Mouse (Mus musculus): ENCODE results near the gene Galnt9. TPM values are rescaled to one million over a fixed set of nuclear protein-coding genes. Genes with fewer than 3 reads are reported as not detected.

Galnt9 gene
- polyA plus RNA-seq, 1 experiment from 2014 or later = 19.4 TPM

DNA sequence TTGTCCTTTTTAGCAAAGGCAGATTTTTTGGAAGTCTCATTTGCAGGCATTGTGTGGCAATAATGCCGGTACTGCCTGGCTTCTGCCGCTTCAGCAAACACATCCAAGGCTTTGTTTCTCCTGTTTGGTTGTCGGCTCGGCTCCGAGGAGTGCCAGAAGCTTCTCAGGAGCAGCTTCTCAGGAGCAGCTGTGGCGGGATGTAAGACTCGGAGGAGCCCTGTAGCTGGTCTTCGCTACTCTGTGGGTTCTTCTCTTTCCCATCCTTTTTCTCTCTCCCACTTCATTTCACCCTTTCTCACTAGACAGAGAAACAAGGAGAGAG, 37.9 kb upstream of the Galnt9 start:
- Histone ChIP-seq H3K9ac (replicated peaks; ENCODE audit: low read length) (no peak overlapping the region), H3K4me3 (replicated peaks; ENCODE audit: low read depth, low read length) (no peak overlapping the region), H3K27me3 (ENCODE audit: control insufficient read depth, insufficient read depth, low read length) (no peaks in the 10 kb centered on the region), H3K9me3 (ENCODE audit: control insufficient read depth, low read length) (no peaks in the 10 kb centered on the region), H3K4me1 (ENCODE audit: control insufficient read depth, insufficient read depth, low read length) (no peaks in the 10 kb centered on the region; the same call in 1 of the 2 replicates), H3K36me3 (ENCODE audit: control insufficient read depth, insufficient read depth, low read length) (no peaks in the 10 kb centered on the region), H3K27ac (replicated peaks; ENCODE audit: low read depth, low read length) (no peak overlapping the region), H3K4me2 (ENCODE audit: low read length) (no peak overlapping the region)
- 41% methylated on average over 8 of the region's 8 CpGs for WGBS
- ATAC-seq (ENCODE audit: low FRiP score, low TSS enrichment) (no peak), DNase-seq (no peak)

DNA sequence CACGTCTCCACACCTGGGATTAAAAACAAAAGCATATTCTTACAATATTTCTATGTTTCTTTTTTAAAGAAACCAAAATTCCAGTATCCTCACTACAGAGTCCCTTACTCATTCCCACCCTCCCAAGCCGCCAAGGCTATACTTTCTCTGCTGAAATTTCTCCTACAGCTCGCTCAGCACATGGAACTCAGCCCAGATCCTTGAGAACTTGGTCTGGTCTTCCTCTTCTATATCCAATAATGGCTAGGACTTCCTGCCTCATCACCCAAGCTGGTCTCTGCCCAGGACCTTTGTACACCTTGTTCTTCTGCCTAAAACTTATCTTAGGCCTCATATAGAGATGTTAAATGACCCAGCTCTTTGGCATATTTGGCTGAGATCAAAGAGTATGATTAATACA, 37.3 kb upstream of the Galnt9 start:
- H3K27me3 ChIP-seq (ENCODE audit: control insufficient read depth, insufficient read depth, low read length) = no peaks in the 10 kb centered on the region
- H3K9me3 ChIP-seq (ENCODE audit: control insufficient read depth, low read length) = no peaks in the 10 kb centered on the region
- 89% methylated on average over 3 of the region's 3 CpGs for WGBS
- no peak overlapping the region for H3K9ac ChIP-seq (replicated peaks; ENCODE audit: low read length)
- no peaks in the 10 kb centered on the region; the same call in 1 of the 2 replicates for H3K4me1 ChIP-seq (ENCODE audit: control insufficient read depth, insufficient read depth, low read length)
- H3K4me2 ChIP-seq (ENCODE audit: low read length) = no peak overlapping the region
- no peak for ATAC-seq (ENCODE audit: low FRiP score, low TSS enrichment)
- no peaks in the 10 kb centered on the region for H3K36me3 ChIP-seq (ENCODE audit: control insufficient read depth, insufficient read depth, low read length)
- H3K4me3 ChIP-seq (replicated peaks; ENCODE audit: low read depth, low read length) = no peak overlapping the region
- H3K27ac ChIP-seq (replicated peaks; ENCODE audit: low read depth, low read length) = no peak overlapping the region
- no peak for DNase-seq

DNA sequence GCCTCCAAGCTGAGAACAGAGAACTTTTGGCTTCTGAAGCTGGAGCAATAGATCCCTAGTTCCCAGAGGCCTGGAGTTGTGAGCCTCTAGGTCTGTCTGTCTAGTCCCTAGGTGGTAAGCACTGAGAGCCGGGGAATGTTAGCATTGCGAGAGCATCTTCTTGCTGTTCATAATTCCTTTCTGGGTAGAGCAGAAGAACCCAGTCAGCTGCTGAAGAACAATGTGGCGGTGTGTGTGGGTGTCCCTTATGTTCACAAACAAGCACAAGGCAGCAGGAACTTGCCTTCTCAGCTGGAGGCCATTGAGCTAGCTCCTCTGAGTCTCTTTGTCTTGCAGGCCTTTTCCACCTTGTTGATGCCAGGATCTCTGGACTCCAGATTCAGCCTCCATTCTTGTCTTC, 36.2 kb upstream of the Galnt9 start:
- no peaks in the 10 kb centered on the region for H3K9me3 ChIP-seq (ENCODE audit: control insufficient read depth, low read length)
- H3K9ac ChIP-seq (replicated peaks; ENCODE audit: low read length) = no peak overlapping the region
- 80% methylated on average over 3 of the region's 3 CpGs for WGBS
- no peak overlapping the region for H3K4me2 ChIP-seq (ENCODE audit: low read length)
- no peaks in the 10 kb centered on the region; the same call in 1 of the 2 replicates for H3K4me1 ChIP-seq (ENCODE audit: control insufficient read depth, insufficient read depth, low read length)
- no peaks in the 10 kb centered on the region for H3K27me3 ChIP-seq (ENCODE audit: control insufficient read depth, insufficient read depth, low read length)
- H3K4me3 ChIP-seq (replicated peaks; ENCODE audit: low read depth, low read length) = no peak overlapping the region
- H3K27ac ChIP-seq (replicated peaks; ENCODE audit: low read depth, low read length) = no peak overlapping the region
- no peaks in the 10 kb centered on the region for H3K36me3 ChIP-seq (ENCODE audit: control insufficient read depth, insufficient read depth, low read length)
- DNase-seq (no peak), ATAC-seq (ENCODE audit: low FRiP score, low TSS enrichment) (no peak)

DNA sequence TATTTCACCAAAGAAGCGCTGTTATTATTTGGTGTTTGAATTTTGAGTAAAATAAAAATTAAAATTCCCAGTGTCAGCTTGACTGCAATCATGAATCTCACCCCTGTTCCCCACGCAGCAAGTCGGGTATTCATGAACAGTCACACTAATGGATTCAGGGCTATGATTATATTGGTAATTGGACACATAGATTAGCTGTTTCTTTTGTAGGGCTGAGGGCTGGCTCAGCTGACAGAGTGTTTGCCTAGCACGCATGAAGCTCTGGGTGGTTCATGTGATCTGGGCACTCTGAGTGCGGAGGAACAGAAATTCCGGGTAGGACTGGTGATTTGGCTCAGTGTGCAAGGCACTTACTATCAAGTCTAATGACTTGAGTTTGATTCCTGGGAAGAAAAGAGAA, 33.8 kb upstream of the Galnt9 start:
- Histone ChIP-seq H3K27ac (replicated peaks; ENCODE audit: low read depth, low read length) (no peak overlapping the region), H3K9ac (replicated peaks; ENCODE audit: low read length) (no peak overlapping the region), H3K4me2 (ENCODE audit: low read length) (no peak overlapping the region), H3K9me3 (ENCODE audit: control insufficient read depth, low read length) (no peaks in the 10 kb centered on the region), H3K36me3 (ENCODE audit: control insufficient read depth, insufficient read depth, low read length) (no peaks in the 10 kb centered on the region), H3K27me3 (ENCODE audit: control insufficient read depth, insufficient read depth, low read length) (no peaks in the 10 kb centered on the region), H3K4me1 (ENCODE audit: control insufficient read depth, insufficient read depth, low read length) (no peaks in the 10 kb centered on the region; the same call in 1 of the 2 replicates), H3K4me3 (replicated peaks; ENCODE audit: low read depth, low read length) (no peak overlapping the region)
- no peak for DNase-seq
- ATAC-seq (ENCODE audit: low FRiP score, low TSS enrichment) = no peak
- 74% methylated on average over 6 of the region's 6 CpGs for WGBS

DNA sequence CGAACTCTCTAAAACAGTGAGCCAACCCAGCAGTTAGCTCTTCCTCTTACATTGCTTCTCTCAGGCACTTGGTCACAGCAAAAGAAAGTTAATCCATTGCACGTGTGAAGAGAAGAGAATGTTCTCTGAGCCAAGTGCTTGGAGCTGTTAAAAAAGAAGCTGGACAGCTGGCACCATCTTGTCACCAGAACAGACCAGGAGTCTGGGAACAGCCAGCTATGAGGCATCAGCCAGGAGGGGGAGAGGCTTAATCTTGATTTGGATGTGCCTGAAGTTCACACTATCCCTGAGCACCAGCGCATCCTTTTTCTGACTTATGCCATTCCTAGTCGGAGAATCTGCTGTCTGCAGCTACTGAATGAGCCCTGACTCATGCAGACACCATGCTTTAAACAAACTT, 30.4 kb upstream of the Galnt9 start:
- 86% methylated on average over 4 of the region's 4 CpGs for WGBS
- H3K4me2 ChIP-seq (ENCODE audit: low read length) = no peak overlapping the region
- ATAC-seq (ENCODE audit: low FRiP score, low TSS enrichment) = no peak

DNA sequence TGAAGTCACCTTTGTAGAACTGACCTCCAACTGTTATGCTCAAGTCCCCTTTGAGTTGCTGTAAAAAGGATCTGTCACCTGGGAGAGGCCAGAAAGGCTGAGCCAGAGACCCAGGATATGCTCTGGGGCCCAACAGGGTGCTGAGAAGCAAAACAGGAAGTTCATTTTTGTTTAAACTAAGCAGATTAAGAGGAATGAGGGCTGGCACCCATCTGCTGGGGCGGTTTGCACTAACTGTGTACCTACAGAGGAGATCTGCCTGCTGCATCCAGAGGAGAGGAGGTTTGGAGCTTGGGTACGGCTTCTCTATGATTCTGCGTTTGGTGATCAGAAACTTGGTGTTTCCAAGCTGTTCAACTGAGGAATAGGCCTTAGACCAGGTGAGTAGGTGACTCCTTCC, 29.5 kb upstream of the Galnt9 start:
- no peaks in the 10 kb centered on the region for H3K27me3 ChIP-seq (ENCODE audit: control insufficient read depth, insufficient read depth, low read length)
- no peak overlapping the region for H3K4me2 ChIP-seq (ENCODE audit: low read length)
- 90% methylated on average over 3 of the region's 3 CpGs for WGBS
- H3K4me3 ChIP-seq (replicated peaks; ENCODE audit: low read depth, low read length) = no peak overlapping the region
- H3K36me3 ChIP-seq (ENCODE audit: control insufficient read depth, insufficient read depth, low read length) = no peaks in the 10 kb centered on the region
- no peak overlapping the region for H3K9ac ChIP-seq (replicated peaks; ENCODE audit: low read length)
- H3K4me1 ChIP-seq (ENCODE audit: control insufficient read depth, insufficient read depth, low read length) = no peaks in the 10 kb centered on the region
- DNase-seq = no peak
- ATAC-seq (ENCODE audit: low FRiP score, low TSS enrichment) = no peak
- no peak overlapping the region for H3K27ac ChIP-seq (replicated peaks; ENCODE audit: low read depth, low read length)
- H3K9me3 ChIP-seq (ENCODE audit: control insufficient read depth, low read length) = no peaks in the 10 kb centered on the region

More for the DNA sequence above, 30.4 kb upstream of the Galnt9 start:
- Histone ChIP-seq H3K9ac (replicated peaks; ENCODE audit: low read length) (no peak overlapping the region), H3K4me1 (ENCODE audit: control insufficient read depth, insufficient read depth, low read length) (no peaks in the 10 kb centered on the region), H3K36me3 (ENCODE audit: control insufficient read depth, insufficient read depth, low read length) (no peaks in the 10 kb centered on the region), H3K4me3 (replicated peaks; ENCODE audit: low read depth, low read length) (no peak overlapping the region), H3K27ac (replicated peaks; ENCODE audit: low read depth, low read length) (no peak overlapping the region), H3K9me3 (ENCODE audit: control insufficient read depth, low read length) (no peaks in the 10 kb centered on the region), H3K27me3 (ENCODE audit: control insufficient read depth, insufficient read depth, low read length) (no peaks in the 10 kb centered on the region)
- DNase-seq = no peak

DNA sequence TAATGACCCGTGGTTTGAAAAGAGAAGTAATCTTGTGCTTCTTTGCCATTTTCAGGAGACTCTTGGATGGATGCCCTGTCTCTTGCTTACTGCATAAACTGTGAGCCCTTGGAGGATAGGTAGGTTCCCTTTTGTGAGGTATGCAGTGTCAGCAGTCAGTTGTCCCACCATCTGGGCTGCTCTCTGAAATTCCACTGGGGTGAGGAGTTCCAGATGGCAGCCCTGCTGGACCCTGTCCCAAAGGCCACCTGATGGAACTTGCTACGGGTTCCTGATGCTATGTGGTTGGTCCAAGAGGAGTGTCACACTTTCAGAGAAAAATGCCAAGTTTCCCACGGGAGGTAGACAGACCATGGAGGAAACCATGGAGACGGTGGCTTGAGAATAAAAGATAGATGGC, 27.8 kb upstream of the Galnt9 start:
- DNase-seq (no peak), ATAC-seq (ENCODE audit: low FRiP score, low TSS enrichment) (no peak)
- H3K9ac ChIP-seq (replicated peaks; ENCODE audit: low read length) = no peak overlapping the region
- no peak overlapping the region for H3K4me3 ChIP-seq (replicated peaks; ENCODE audit: low read depth, low read length)
- H3K9me3 ChIP-seq (ENCODE audit: control insufficient read depth, low read length) = no peaks in the 10 kb centered on the region
- H3K4me1 ChIP-seq (ENCODE audit: control insufficient read depth, insufficient read depth, low read length) = no peaks in the 10 kb centered on the region
- H3K4me2 ChIP-seq (ENCODE audit: low read length) = no peak overlapping the region
- no peaks in the 10 kb centered on the region for H3K36me3 ChIP-seq (ENCODE audit: control insufficient read depth, insufficient read depth, low read length)
- H3K27me3 ChIP-seq (ENCODE audit: control insufficient read depth, insufficient read depth, low read length) = no peaks in the 10 kb centered on the region
- H3K27ac ChIP-seq (replicated peaks; ENCODE audit: low read depth, low read length) = no peak overlapping the region
- 73% methylated on average over 4 of the region's 4 CpGs for WGBS

DNA sequence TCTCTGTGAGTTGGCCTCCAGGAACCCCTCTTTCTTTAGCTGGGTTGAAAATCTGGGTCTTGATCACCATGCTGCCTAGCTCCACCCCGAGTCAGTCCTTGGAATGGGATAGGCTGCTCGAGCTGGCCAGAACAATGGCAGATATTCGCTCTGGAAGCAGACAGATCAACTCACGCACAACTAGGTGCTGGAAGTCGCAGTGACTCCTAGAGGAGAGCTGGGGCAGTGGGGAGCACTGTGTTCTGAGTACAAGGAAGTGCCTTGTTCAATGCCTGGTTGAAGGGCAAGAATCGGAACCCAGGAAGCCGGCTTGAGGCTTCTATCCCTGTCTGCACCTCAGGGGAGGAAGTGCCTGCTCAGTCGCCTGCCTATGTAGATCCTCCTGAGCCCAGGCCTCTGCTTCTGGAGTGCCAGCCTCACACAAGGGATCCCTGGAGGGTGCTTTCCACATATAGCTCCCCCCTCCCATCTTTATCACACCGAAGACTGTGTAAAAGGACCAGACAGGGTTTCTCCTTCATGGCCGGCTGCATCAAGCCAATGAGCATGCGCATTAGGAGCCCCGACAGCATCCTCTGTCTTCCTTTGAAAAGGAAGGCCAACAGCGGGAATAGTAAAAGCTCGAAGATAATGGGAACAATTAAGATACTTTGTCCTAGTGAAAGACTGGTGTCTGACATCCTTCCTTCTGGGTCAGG, 25.9 kb upstream of the Galnt9 start:
- H3K9me3 ChIP-seq (ENCODE audit: control insufficient read depth, low read length) = no peaks in the 10 kb centered on the region
- 19% methylated on average over 14 of the region's 14 CpGs for WGBS
- H3K27ac ChIP-seq (replicated peaks; ENCODE audit: low read depth, low read length) = no peak overlapping the region
- peak overlapping the region; percentile 34 for H3K4me2 ChIP-seq (ENCODE audit: low read length)
- H3K9ac ChIP-seq (replicated peaks; ENCODE audit: low read length) = 0 out of 2 replicates have a peak overlapping the region, but pooled peaks have one; percentile 4
- no peaks in the 10 kb centered on the region for H3K4me1 ChIP-seq (ENCODE audit: control insufficient read depth, insufficient read depth, low read length)
- H3K27me3 ChIP-seq (ENCODE audit: control insufficient read depth, insufficient read depth, low read length) = no peaks in the 10 kb centered on the region
- no peaks in the 10 kb centered on the region for H3K36me3 ChIP-seq (ENCODE audit: control insufficient read depth, insufficient read depth, low read length)
- ATAC-seq (ENCODE audit: low FRiP score, low TSS enrichment) (no peak), DNase-seq (peak; percentile 58)
- no peak overlapping the region for H3K4me3 ChIP-seq (replicated peaks; ENCODE audit: low read depth, low read length)

DNA sequence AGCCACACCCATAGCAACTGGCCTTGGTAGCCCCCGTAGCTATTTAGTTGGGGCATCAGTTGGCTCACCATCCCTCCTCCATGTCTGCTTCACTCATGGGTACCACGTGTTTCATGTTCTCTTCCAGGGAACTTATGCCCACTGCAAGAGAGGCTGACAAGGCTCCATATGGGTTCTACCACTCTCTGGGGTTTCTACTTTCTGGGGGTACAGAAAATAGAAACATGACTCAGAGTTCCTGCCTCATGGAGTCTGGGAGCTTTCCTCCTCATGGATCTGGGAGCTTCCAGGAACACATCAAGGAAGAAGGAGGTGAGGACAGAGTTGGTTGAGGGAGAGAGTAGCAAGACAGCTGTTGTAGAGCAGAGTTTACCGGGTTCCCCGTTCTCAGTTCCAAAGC, 23.2 kb upstream of the Galnt9 start:
- ATAC-seq (ENCODE audit: low FRiP score, low TSS enrichment) = no peak
- H3K4me3 ChIP-seq (replicated peaks; ENCODE audit: low read depth, low read length) = no peak overlapping the region
- no peak overlapping the region for H3K9ac ChIP-seq (replicated peaks; ENCODE audit: low read length)
- no peak for DNase-seq
- H3K27ac ChIP-seq (replicated peaks; ENCODE audit: low read depth, low read length) = no peak overlapping the region
- H3K4me1 ChIP-seq (ENCODE audit: control insufficient read depth, insufficient read depth, low read length) = no peaks in the 10 kb centered on the region
- H3K36me3 ChIP-seq (ENCODE audit: control insufficient read depth, insufficient read depth, low read length) = no peaks in the 10 kb centered on the region
- H3K27me3 ChIP-seq (ENCODE audit: control insufficient read depth, insufficient read depth, low read length) = no peaks in the 10 kb centered on the region
- WGBS = 86% methylated on average over 4 of the region's 4 CpGs
- no peaks in the 10 kb centered on the region for H3K9me3 ChIP-seq (ENCODE audit: control insufficient read depth, low read length)
- no peak overlapping the region for H3K4me2 ChIP-seq (ENCODE audit: low read length)

Measured in midbrain, embryonic 14.5 days (tissue).